Mouse (Mus musculus): Measurements from ENCODE around the gene Olfr1537. TPM values are rescaled to one million over a fixed set of nuclear protein-coding genes. Genes with fewer than 3 reads are reported as not detected.

Gene Olfr1537
- polyA plus RNA-seq (2015; fragmentation: Nextera tagmentation; extraction: Ambion mirVana) = not detected in 2 replicates

GRCm38 (mm10) chr9:39249894-39250293 lies at the start of gene Olfr1537:
TSS of gene Olfr1537 (minus strand) at chr9:39249994.
- Histone ChIP-seq H3K4me3 (ENCODE audit: low read length) (no peak within 1 kb of the TSS), H3K9ac (replicated peaks; ENCODE audit: low read length) (no peak within 1 kb of the TSS), H3K4me2 (replicated peaks; ENCODE audit: low read depth, low read length) (no peak within 1 kb of the TSS), H3K9me3 (ENCODE audit: low read length) (no peaks in the 10 kb centered on the region), H3K36me3 (ENCODE audit: insufficient read depth, low read length) (no peaks in the 10 kb centered on the region), H3K27me3 (ENCODE audit: insufficient read depth, low read length) (no peaks in the 10 kb centered on the region), H3K4me1 (ENCODE audit: insufficient read depth, low read length) (no peaks in the 10 kb centered on the region), H3K27ac (ENCODE audit: low read length) (no peak within 1 kb of the TSS)
- ATAC-seq (ENCODE audit: low FRiP score, low TSS enrichment) = no peak
- WGBS = 65% methylated on average over 1 of the region's 1 CpGs

- H3K9me3 ChIP-seq (ENCODE audit: low read length) = no peaks in the 10 kb centered on the region
- H3K4me2 ChIP-seq (replicated peaks; ENCODE audit: low read depth, low read length) = no peak overlapping the region
- no peak overlapping the region for H3K27ac ChIP-seq (ENCODE audit: low read length)
- H3K27me3 ChIP-seq (ENCODE audit: insufficient read depth, low read length) = no peaks in the 10 kb centered on the region
- WGBS = 75% methylated on average over 2 of the region's 2 CpGs
- no peak overlapping the region for H3K4me3 ChIP-seq (ENCODE audit: low read length)
- ATAC-seq (ENCODE audit: low FRiP score, low TSS enrichment) = no peak
- H3K36me3 ChIP-seq (ENCODE audit: insufficient read depth, low read length) = no peaks in the 10 kb centered on the region
- no peaks in the 10 kb centered on the region for H3K4me1 ChIP-seq (ENCODE audit: insufficient read depth, low read length)
- H3K9ac ChIP-seq (replicated peaks; ENCODE audit: low read length) = no peak overlapping the region
Observed at GRCm38 (mm10) chr9:39287136-39287535, 37.3 kb upstream of the Olfr1537 start.

GRCm38 (mm10) chr9:39276718-39277117 lies 26.9 kb upstream of the Olfr1537 start, which contains the start of gene Olfr945:
TSS of gene Olfr945 (minus strand) at chr9:39276818.
- Histone ChIP-seq H3K27ac (ENCODE audit: low read length) (no peak within 1 kb of the TSS), H3K4me1 (ENCODE audit: insufficient read depth, low read length) (no peaks in the 10 kb centered on the region), H3K4me2 (replicated peaks; ENCODE audit: low read depth, low read length) (no peak within 1 kb of the TSS), H3K27me3 (ENCODE audit: insufficient read depth, low read length) (no peaks in the 10 kb centered on the region), H3K9me3 (ENCODE audit: low read length) (no peaks in the 10 kb centered on the region), H3K36me3 (ENCODE audit: insufficient read depth, low read length) (no peaks in the 10 kb centered on the region), H3K9ac (replicated peaks; ENCODE audit: low read length) (no peak within 1 kb of the TSS), H3K4me3 (ENCODE audit: low read length) (no peak within 1 kb of the TSS)
- WGBS = 84% methylated on average over 3 of the region's 3 CpGs
- no peak for ATAC-seq (ENCODE audit: low FRiP score, low TSS enrichment)

- no peak within 1 kb of the TSS for H3K4me3 ChIP-seq (ENCODE audit: low read length)
- no peaks in the 10 kb centered on the region for H3K4me1 ChIP-seq (ENCODE audit: insufficient read depth, low read length)
- H3K27ac ChIP-seq (ENCODE audit: low read length) = no peak within 1 kb of the TSS
- no peak within 1 kb of the TSS for H3K4me2 ChIP-seq (replicated peaks; ENCODE audit: low read depth, low read length)
- no peak for ATAC-seq (ENCODE audit: low FRiP score, low TSS enrichment)
- no peaks in the 10 kb centered on the region for H3K9me3 ChIP-seq (ENCODE audit: low read length)
- no peak within 1 kb of the TSS for H3K9ac ChIP-seq (replicated peaks; ENCODE audit: low read length)
- no peaks in the 10 kb centered on the region for H3K36me3 ChIP-seq (ENCODE audit: insufficient read depth, low read length)
- no peaks in the 10 kb centered on the region for H3K27me3 ChIP-seq (ENCODE audit: insufficient read depth, low read length)
Observed at GRCm38 (mm10) chr9:39201620-39202019, 48.2 kb downstream of the Olfr1537 start, which contains the start of gene Olfr944. TSS of gene Olfr944 (plus strand) at chr9:39201920.

Other genes with a start within 250 kb of the Olfr1537 start
- not detected in 2 replicates for gene Olfr146, start 226.6 kb downstream of the Olfr1537 start, polyA plus RNA-seq (2015; fragmentation: Nextera tagmentation; extraction: Ambion mirVana)
- not detected in 2 replicates for gene Olfr937, start 185.0 kb downstream of the Olfr1537 start, polyA plus RNA-seq (2015; fragmentation: Nextera tagmentation; extraction: Ambion mirVana)
- not detected in 2 replicates for gene Olfr938, start 171.1 kb downstream of the Olfr1537 start, polyA plus RNA-seq (2015; fragmentation: Nextera tagmentation; extraction: Ambion mirVana)
- gene Olfr27, start 121.9 kb downstream of the Olfr1537 start, polyA plus RNA-seq (2015; fragmentation: Nextera tagmentation; extraction: Ambion mirVana) = not detected in 2 replicates
- not detected in 2 replicates for gene Olfr943, start 83.7 kb downstream of the Olfr1537 start, polyA plus RNA-seq (2015; fragmentation: Nextera tagmentation; extraction: Ambion mirVana)
- not detected in 2 replicates for gene Olfr944, start 48.1 kb downstream of the Olfr1537 start, polyA plus RNA-seq (2015; fragmentation: Nextera tagmentation; extraction: Ambion mirVana)
- gene Olfr945, start 26.8 kb upstream of the Olfr1537 start, polyA plus RNA-seq (2015; fragmentation: Nextera tagmentation; extraction: Ambion mirVana) = not detected in 2 replicates
- not detected in 2 replicates for gene Olfr948, start 76.1 kb upstream of the Olfr1537 start, polyA plus RNA-seq (2015; fragmentation: Nextera tagmentation; extraction: Ambion mirVana)
- gene Olfr951, start 137.4 kb upstream of the Olfr1537 start, polyA plus RNA-seq (2015; fragmentation: Nextera tagmentation; extraction: Ambion mirVana) = not detected in 2 replicates
- gene Olfr952, start 177.2 kb upstream of the Olfr1537 start, polyA plus RNA-seq (2015; fragmentation: Nextera tagmentation; extraction: Ambion mirVana) = not detected in 2 replicates
- gene Olfr954, start 206.7 kb upstream of the Olfr1537 start, polyA plus RNA-seq (2015; fragmentation: Nextera tagmentation; extraction: Ambion mirVana) = not detected in 2 replicates
- gene Olfr955, start 221.9 kb upstream of the Olfr1537 start, polyA plus RNA-seq (2015; fragmentation: Nextera tagmentation; extraction: Ambion mirVana) = not detected in 2 replicates
- gene Olfr44, start 244.0 kb upstream of the Olfr1537 start, polyA plus RNA-seq (2015; fragmentation: Nextera tagmentation; extraction: Ambion mirVana) = not detected in 2 replicates